Mouse (Mus musculus): Measurements from ENCODE around the gene Disp2. TPM values are rescaled to one million over a fixed set of nuclear protein-coding genes. Genes with fewer than 3 reads are reported as not detected.

Gene Disp2
- total and polyA plus RNA-seq, 2 experiments from 2014 or later = 0.03 to 0.38 TPM

- TF ChIP-seq CTCF (IDR thresholded peaks at IDR 0.05; ENCODE audit: low read depth) = no peak
- TF ChIP-seq EP300 (IDR thresholded peaks at IDR 0.05; ENCODE audit: low read depth) = no peak
- no peak overlapping the region for H3K4me3 ChIP-seq (ENCODE audit: low read depth, low read length)
- no peaks in the 10 kb centered on the region for H3K27me3 ChIP-seq (ENCODE audit: control insufficient read depth, insufficient read depth, low read length)
- no peak overlapping the region for H3K4me2 ChIP-seq (ENCODE audit: low read depth, low read length)
- 48% methylated on average over 3 of the region's 3 CpGs for WGBS
- H3K9ac ChIP-seq (replicated peaks; ENCODE audit: low read depth, low read length) = no peak overlapping the region
- DNase-seq (ENCODE audit: low spot score) (no peak), ATAC-seq (ENCODE audit: insufficient read depth, low read depth) (no peak)
- no peaks in the 10 kb centered on the region for H3K4me1 ChIP-seq (ENCODE audit: control insufficient read depth, insufficient read depth)
- H3K9me3 ChIP-seq (replicated peaks; ENCODE audit: control insufficient read depth, low read length) = no peaks in the 10 kb centered on the region
- no peak overlapping the region for H3K27ac ChIP-seq (ENCODE audit: low read depth)
- H3K36me3 ChIP-seq (replicated peaks; ENCODE audit: control insufficient read depth, insufficient read depth, low read length) = no peaks in the 10 kb centered on the region
These were observed 72.2 kb downstream of the Disp2 start for GRCm38 (mm10) chr2:118851756-118852155.

Other genes starting within 250 kb of the Disp2 start
- 12.7 and 14.5 TPM in 2 replicates for gene Bmf, start 230.0 kb upstream of the Disp2 start, total RNA-seq (2014; rRNA removed; ENCODE audit: low replicate concordance)
- gene Bmf, start 230.0 kb upstream of the Disp2 start, polyA plus RNA-seq (2015; fragmentation: Nextera tagmentation; extraction: Ambion mirVana) = 1.5 and 1.6 TPM in 2 replicates
- gene Bub1b, start 181.5 kb upstream of the Disp2 start, total RNA-seq (2014; rRNA removed; ENCODE audit: low replicate concordance) = 37.7 and 46.9 TPM in 2 replicates
- 14.8 and 16.2 TPM in 2 replicates for gene Bub1b, start 181.5 kb upstream of the Disp2 start, polyA plus RNA-seq (2015; fragmentation: Nextera tagmentation; extraction: Ambion mirVana)
- 16.8 and 17.0 TPM in 2 replicates for gene Pak6, start 116.4 kb upstream of the Disp2 start, total RNA-seq (2014; rRNA removed; ENCODE audit: low replicate concordance)
- 7.9 and 9.0 TPM in 2 replicates for gene Pak6, start 116.4 kb upstream of the Disp2 start, polyA plus RNA-seq (2015; fragmentation: Nextera tagmentation; extraction: Ambion mirVana)
- 7.6 and 14.3 TPM in 2 replicates for gene Ankrd63, start 75.8 kb upstream of the Disp2 start, total RNA-seq (2014; rRNA removed; ENCODE audit: low replicate concordance)
- gene Ankrd63, start 75.8 kb upstream of the Disp2 start, polyA plus RNA-seq (2015; fragmentation: Nextera tagmentation; extraction: Ambion mirVana) = 1.6 and 2.0 TPM in 2 replicates
- 1.6 and 7.6 TPM in 2 replicates for gene Plcb2, start 51.3 kb upstream of the Disp2 start, total RNA-seq (2014; rRNA removed; ENCODE audit: low replicate concordance)
- 2.0 and 2.6 TPM in 2 replicates for gene Plcb2, start 51.3 kb upstream of the Disp2 start, polyA plus RNA-seq (2015; fragmentation: Nextera tagmentation; extraction: Ambion mirVana)
- gene Inafm2, start 34.0 kb upstream of the Disp2 start, total RNA-seq (2014; rRNA removed; ENCODE audit: low replicate concordance) = 39.4 and 44.2 TPM in 2 replicates
- 39.9 and 48.4 TPM in 2 replicates for gene Inafm2, start 34.0 kb upstream of the Disp2 start, polyA plus RNA-seq (2015; fragmentation: Nextera tagmentation; extraction: Ambion mirVana)
- gene Ccdc9b, start 17.1 kb upstream of the Disp2 start, total RNA-seq (2014; rRNA removed; ENCODE audit: low replicate concordance) = 5.7 and 6.8 TPM in 2 replicates
- 3.3 and 3.4 TPM in 2 replicates for gene Ccdc9b, start 17.1 kb upstream of the Disp2 start, polyA plus RNA-seq (2015; fragmentation: Nextera tagmentation; extraction: Ambion mirVana)
- not detected in 2 replicates for gene Phgr1, start 7.0 kb upstream of the Disp2 start, total RNA-seq (2014; rRNA removed; ENCODE audit: low replicate concordance)
- not detected in 2 replicates for gene Phgr1, start 7.0 kb upstream of the Disp2 start, polyA plus RNA-seq (2015; fragmentation: Nextera tagmentation; extraction: Ambion mirVana)
- 19.8 and 28.0 TPM in 2 replicates for gene Knstrn, start 34.3 kb downstream of the Disp2 start, total RNA-seq (2014; rRNA removed; ENCODE audit: low replicate concordance)
- gene Knstrn, start 34.3 kb downstream of the Disp2 start, polyA plus RNA-seq (2015; fragmentation: Nextera tagmentation; extraction: Ambion mirVana) = 36.4 and 39.9 TPM in 2 replicates
- gene Ivd, start 82.2 kb downstream of the Disp2 start, total RNA-seq (2014; rRNA removed; ENCODE audit: low replicate concordance) = 154 and 163 TPM in 2 replicates
- 84.2 and 92.2 TPM in 2 replicates for gene Ivd, start 82.2 kb downstream of the Disp2 start, polyA plus RNA-seq (2015; fragmentation: Nextera tagmentation; extraction: Ambion mirVana)
- gene Bahd1, start 120.7 kb downstream of the Disp2 start, total RNA-seq (2014; rRNA removed; ENCODE audit: low replicate concordance) = 9.4 and 11.7 TPM in 2 replicates
- 1.6 and 1.9 TPM in 2 replicates for gene Bahd1, start 120.7 kb downstream of the Disp2 start, polyA plus RNA-seq (2015; fragmentation: Nextera tagmentation; extraction: Ambion mirVana)
- 10.8 and 15.3 TPM in 2 replicates for gene Chst14, start 146.8 kb downstream of the Disp2 start, total RNA-seq (2014; rRNA removed; ENCODE audit: low replicate concordance)
- gene Chst14, start 146.8 kb downstream of the Disp2 start, polyA plus RNA-seq (2015; fragmentation: Nextera tagmentation; extraction: Ambion mirVana) = 12.8 and 14.3 TPM in 2 replicates
- 14.7 and 19.1 TPM in 2 replicates for gene Ccdc32, start 249.7 kb downstream of the Disp2 start, total RNA-seq (2014; rRNA removed; ENCODE audit: low replicate concordance)
- gene Ccdc32, start 249.7 kb downstream of the Disp2 start, polyA plus RNA-seq (2015; fragmentation: Nextera tagmentation; extraction: Ambion mirVana) = 20.7 and 21.1 TPM in 2 replicates

All from heart, postnatal 0 days (tissue).